In genomic region chr1:73954614-73955013, GRCm38 (mm10) we compare ENCODE assay signal across 11 mouse cellular contexts.
DNase-seq lines count a peak whose midpoint lies in the region; ATAC-seq and TF ChIP-seq lines count a peak whose summit lies in the region.
"Had no signal": no experiment of that assay in that cellular context is flagged by ENCODE, and none has a peak within 500 bp of the region (broad histone marks: within the 10 kb centered on the region; RNA-seq: fewer than 3 reads in every experiment).

No protein-coding gene starts in this region.

- H3K9ac ChIP-seq in midbrain, embryonic 16.5 days (ENCODE audit: low read depth, low read length), result no peak overlapping the region
- no peak overlapping the region for H3K9ac ChIP-seq in midbrain, postnatal 0 days (replicated peaks; ENCODE audit: low read length, poor library complexity, severe bottlenecking)
- peak overlapping the region; percentile 90 for H3K9ac ChIP-seq in heart, embryonic 13.5 days
- H3K9ac ChIP-seq: liver, embryonic 14.5 days had no signal

- DNase-seq in midbrain, postnatal 0 days (ENCODE audit: low spot score), result no peak
- DNase-seq in kidney, postnatal 4 days, result peak; percentile 66 to 76
- DNase-seq in frontal cortex, postnatal 10 days (ENCODE audit: low spot score in 2 of 2), result no peak
- no peak for DNase-seq in natural killer cell, adult 2 months (ENCODE audit: low spot score in 2 of 2)
- no peak for DNase-seq in spleen, adult 12 weeks (ENCODE audit: low spot score)
- DNase-seq in right cerebral cortex, postnatal 4 days, result no peak
- DNase-seq: cerebellum, adult 9-11 months; right cerebral cortex, adult 18-20 months had no signal

- H3K27ac ChIP-seq in midbrain, embryonic 16.5 days (ENCODE audit: low read length), result peak overlapping the region; percentile 39; the same call in 1 of the 2 replicates
- no peak overlapping the region for H3K27ac ChIP-seq in midbrain, postnatal 0 days (ENCODE audit: low read depth, low read length)
- H3K27ac ChIP-seq in heart, embryonic 13.5 days (replicated peaks), result peak overlapping the region; percentile 92
- H3K27ac ChIP-seq: liver, embryonic 14.5 days had no signal

- H3K4me2 ChIP-seq in midbrain, embryonic 16.5 days (ENCODE audit: low read length), result no peak overlapping the region
- no peak overlapping the region for H3K4me2 ChIP-seq in midbrain, postnatal 0 days (ENCODE audit: low read depth, low read length, poor library complexity, severe bottlenecking)
- peak overlapping the region; percentile 45; the same call in 1 of the 2 replicates for H3K4me2 ChIP-seq in heart, embryonic 13.5 days

- H3K4me1 ChIP-seq in midbrain, embryonic 16.5 days (ENCODE audit: control insufficient read depth, insufficient read depth, low read length), result peaks cover 2% of the 10 kb centered on the region; the same call in 1 of the 2 replicates
- H3K4me1 ChIP-seq in midbrain, postnatal 0 days (ENCODE audit: insufficient read depth, low read length), result no peaks in the 10 kb centered on the region
- peaks cover 98% of the 10 kb centered on the region for H3K4me1 ChIP-seq in heart, embryonic 13.5 days

- no peaks in the 10 kb centered on the region for H3K27me3 ChIP-seq in midbrain, embryonic 16.5 days (ENCODE audit: control insufficient read depth, insufficient read depth, low read depth, low read length)
- no peaks in the 10 kb centered on the region for H3K27me3 ChIP-seq in midbrain, postnatal 0 days (ENCODE audit: insufficient read depth, low read length)
- no peaks in the 10 kb centered on the region for H3K27me3 ChIP-seq in heart, embryonic 13.5 days (replicated peaks)

- H3K4me3 ChIP-seq in midbrain, embryonic 16.5 days (ENCODE audit: low read depth, low read length), result no peak overlapping the region
- H3K4me3 ChIP-seq in midbrain, postnatal 0 days (ENCODE audit: low read depth, low read length), result no peak overlapping the region
- no peak overlapping the region for H3K4me3 ChIP-seq in heart, embryonic 13.5 days

- 52% methylated on average over 4 of the region's 4 CpGs for WGBS in midbrain, embryonic 16.5 days
- 48% methylated on average over 4 of the region's 4 CpGs for WGBS in midbrain, postnatal 0 days
- WGBS in heart, embryonic 13.5 days, result 13% methylated on average over 4 of the region's 4 CpGs

- no peak for TF ChIP-seq CTCF in midbrain, postnatal 0 days (IDR thresholded peaks at IDR 0.05)

- no peaks in the 10 kb centered on the region for H3K9me3 ChIP-seq in midbrain, embryonic 16.5 days (replicated peaks; ENCODE audit: control insufficient read depth, low read length, poor library complexity, severe bottlenecking)
- no peaks in the 10 kb centered on the region for H3K9me3 ChIP-seq in midbrain, postnatal 0 days (ENCODE audit: low read length)
- no peaks in the 10 kb centered on the region for H3K9me3 ChIP-seq in heart, embryonic 13.5 days

- no peak for ATAC-seq in midbrain, embryonic 16.5 days
- ATAC-seq in midbrain, postnatal 0 days (ENCODE audit: low FRiP score), result no peak
- no peak for ATAC-seq in heart, embryonic 13.5 days (ENCODE audit: extremely low read depth, insufficient number of reproducible peaks, low FRiP score, low TSS enrichment)

- no peaks in the 10 kb centered on the region for H3K36me3 ChIP-seq in midbrain, embryonic 16.5 days (ENCODE audit: control insufficient read depth, insufficient read depth, low read length)
- no peaks in the 10 kb centered on the region for H3K36me3 ChIP-seq in midbrain, postnatal 0 days (ENCODE audit: insufficient read depth, low read length)
- H3K36me3 ChIP-seq in heart, embryonic 13.5 days, result peaks cover 65% of the 10 kb centered on the region

Comparison
In these comparisons a context has a peak if more than half of its experiments do, and no peak if none do; other contexts are left out.
1. DNase-seq: peak in kidney, postnatal 4 days (2 of 2); none in midbrain, postnatal 0 days (single experiment), frontal cortex, postnatal 10 days (0 of 2), natural killer cell, adult 2 months (0 of 2), spleen, adult 12 weeks (single experiment) and right cerebral cortex, postnatal 4 days (single experiment).